Mouse (Mus musculus) kidney, adult 8-10 months (tissue): ENCODE measurements around the gene Zfp12.
"Not testable (repeated sequence)": the region's sequence is repeated elsewhere in the genome, so short reads cannot be mapped to it uniquely, and the experiment has no call there.

ENCODE experiments used
- DNase-seq, 2 experiments: peaks; one replicate each; pipeline ENCODE4 v3.0.0; 2022

Gene Zfp12

DNA sequence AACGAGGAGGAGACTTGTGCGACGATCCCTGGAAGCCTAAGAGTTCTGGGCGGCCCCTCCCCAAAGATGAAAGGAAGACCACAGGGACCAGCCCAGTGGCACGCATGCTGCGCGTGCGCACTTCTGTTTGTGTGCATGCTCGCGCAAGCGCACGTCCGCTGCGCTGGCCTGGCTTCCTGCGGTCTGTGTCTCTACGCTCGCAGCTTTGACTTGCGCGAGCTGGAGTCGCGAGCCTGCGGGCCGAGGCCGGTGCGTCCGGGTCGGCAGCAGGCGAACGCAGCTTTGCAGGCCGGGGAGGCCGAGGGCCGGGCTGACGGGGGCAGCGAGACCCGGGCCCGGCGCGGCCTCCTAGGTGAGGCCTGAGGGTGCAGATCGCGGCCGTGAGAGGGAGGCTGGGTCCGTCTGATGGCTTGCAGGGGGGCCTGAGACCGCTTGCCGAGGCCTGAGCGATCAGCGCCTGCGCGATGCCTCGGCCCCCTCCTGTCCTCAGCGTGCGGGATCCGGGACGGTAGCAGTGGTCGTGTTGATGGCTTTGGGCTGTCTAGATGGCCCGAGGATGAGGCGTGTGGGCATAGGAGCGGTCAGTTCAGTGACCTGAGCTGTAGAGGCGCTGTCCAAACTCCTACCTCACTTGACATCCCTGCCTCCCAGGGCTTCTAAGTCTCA, at the start of gene Zfp12:
TSS of gene Zfp12 (plus strand) at position 136 of the 666 bp plus-strand sequence.
- peak; percentile 95 for DNase-seq

DNA sequence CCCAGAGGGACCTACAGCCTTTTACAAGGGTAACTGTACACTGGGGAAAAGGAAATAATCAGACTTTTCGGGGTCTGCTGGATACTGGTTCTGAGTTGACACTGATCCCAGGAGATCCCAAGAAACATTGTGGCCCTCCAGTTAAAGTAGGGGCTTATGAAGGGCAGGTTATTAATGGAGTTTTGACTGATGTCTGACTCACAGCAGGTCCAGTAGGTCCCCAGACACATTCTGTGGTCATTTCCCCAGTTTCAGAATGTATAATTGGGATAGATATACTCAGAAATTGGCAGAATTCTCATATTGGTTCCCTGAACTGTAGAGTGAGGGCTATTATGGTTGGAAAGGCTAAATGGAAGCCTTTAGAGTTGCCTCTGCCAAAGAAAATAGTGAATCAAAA, 46.9 kb upstream of the Zfp12 start:
- not testable (repeated sequence) for DNase-seq

DNA sequence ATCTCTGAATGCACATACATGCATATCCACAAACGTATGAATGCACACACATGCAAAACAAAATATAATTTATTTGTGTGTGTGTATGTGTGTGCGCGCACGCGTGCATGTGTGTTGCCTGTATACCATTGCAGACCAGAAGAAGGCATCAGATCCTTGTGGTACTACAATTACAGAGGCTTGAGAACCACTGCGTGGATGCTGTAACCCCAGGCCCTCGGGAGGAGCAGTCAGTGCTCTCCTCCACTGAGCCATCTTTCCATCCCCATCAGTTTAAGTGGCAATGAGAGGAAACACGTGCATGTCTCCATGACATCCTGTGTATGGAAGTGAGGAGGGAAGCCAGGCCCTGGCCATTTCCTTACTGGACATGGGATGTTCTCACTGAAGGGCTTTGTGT, 42.2 kb upstream of the Zfp12 start:
- no peak for DNase-seq

DNA sequence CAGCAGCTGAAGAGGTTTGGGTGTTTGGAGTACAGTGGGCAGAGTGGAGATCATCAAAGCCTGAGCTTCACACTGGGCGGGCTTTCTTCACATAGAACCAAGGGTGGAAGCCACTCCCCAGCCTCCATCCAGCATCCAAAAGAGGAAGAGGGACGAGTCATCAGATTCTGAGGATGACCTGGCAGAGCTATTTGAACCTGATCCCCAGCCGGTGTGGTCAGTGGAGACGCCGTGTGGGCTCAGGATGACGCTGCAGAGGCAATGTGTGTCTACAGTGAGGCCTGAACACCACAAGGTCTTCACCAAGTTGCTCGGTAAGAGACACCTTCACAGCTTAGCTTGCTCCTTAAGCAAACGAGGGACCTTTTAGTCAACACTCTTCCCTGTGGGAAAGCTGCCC, 40.2 kb upstream of the Zfp12 start:
- not testable (repeated sequence) for DNase-seq

DNA sequence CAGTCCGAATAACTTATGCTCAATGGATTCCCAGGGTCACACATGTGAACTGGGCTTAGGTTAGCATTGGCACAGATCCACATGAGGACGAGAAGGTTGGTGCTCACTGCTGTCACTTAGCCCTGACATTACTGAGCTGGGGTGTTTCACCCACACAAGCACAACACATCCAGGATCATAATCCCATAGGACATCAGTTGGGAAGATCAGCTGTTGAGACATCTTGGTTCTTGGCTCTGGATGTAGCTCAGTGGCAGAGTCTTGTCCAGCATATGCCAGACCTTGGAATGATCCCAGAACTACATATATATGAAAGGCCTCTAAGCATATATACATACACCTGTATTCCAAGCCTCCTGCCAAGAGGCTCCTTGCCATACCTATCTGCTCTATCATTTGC, 39.8 kb upstream of the Zfp12 start:
- DNase-seq = no peak

DNA sequence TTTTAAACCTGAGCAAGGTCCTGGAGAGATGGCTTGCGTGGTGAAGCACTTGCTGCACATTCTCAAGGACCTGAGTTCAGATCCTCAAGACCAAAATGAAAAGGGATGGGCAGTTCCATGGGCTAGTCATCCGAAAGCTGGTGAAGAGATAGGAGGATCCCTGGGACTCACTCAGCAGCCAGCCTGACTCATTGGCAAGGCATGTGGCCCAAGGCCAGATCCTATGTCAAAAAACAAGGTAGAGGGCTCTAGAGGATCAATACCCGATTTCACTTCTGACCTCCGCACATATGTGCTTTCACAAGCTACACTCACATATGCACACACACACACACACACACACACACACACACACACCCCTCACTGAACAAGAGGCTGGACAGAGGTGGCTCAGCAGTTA, 38.5 kb upstream of the Zfp12 start:
- no peak for DNase-seq

DNA sequence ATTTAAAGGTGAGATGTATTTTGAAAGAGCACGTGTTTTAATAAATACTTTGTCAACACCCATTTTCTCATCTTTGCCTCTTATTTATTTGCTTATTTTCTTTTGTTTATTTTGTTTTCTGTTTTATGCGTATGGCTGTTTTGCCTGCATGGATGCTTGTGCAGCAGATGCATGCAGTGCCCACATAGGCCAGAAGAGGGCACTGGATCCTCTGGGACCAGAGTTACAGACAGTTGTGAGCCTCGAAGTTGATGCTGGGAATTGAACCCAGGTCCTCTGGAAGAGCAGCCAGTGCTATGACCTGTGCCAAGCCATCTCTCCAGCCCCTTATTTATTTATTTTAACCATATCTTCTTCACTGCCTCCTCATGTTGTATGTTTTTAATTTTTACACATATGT, 29.9 kb upstream of the Zfp12 start:
- no peak for DNase-seq

DNA sequence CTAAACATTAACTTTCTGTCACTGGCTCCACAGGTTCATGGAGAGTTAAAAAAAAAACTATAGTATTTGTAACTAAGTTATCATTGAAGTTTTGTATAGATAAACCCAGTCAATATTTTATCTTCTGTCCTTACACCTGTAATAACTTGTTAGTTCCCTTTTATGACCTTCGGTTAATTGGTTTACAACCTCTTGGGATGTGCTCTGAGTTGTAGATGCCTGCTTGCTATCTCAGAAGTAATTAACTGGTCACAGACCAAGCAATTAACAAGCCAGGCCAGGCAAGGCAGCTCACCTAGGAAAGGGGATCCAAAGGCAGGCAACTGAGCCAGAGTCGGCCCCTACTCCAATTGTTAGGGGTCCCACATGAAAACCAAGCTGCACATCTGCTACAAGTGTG, 21.1 kb upstream of the Zfp12 start:
- DNase-seq = no peak

DNA sequence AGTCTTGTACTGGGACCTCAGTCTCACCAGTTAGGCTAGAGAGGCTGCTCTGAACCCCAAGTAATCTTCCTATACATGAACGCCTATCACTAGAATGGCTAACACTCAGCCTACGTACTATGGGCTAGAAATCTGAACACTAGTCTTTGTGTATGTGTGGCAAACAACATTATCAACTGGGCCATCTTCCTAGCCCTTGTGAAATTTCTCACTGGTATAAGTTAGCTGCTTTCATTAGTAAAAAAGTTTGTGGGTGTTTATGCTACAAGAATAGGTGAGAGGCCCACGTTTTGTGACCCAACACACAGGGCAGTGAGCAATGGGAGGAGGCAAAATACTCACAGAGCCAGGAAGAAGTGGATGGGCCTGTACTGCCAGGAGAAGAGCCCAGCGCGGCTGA, 14.0 kb upstream of the Zfp12 start:
- no peak for DNase-seq

DNA sequence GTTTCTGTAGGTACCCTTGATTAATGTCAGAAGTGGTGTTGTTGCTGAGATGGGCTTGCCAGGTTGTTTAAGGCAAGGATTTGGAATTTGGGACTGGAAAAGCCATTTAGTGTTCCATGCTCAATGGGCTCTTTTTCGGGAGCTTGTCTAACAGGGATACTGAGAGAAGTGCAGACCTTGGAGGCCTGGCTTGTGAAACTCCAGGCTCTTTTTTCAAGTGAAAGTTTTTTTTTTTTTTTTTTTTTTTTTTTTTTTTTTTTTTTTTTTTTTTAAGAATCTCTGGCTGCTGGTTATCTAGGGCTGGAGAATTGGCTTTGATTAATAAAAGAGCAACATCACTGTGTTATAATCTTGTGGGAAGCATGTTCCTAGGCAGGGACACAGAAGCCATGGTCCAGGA, 12.7 kb upstream of the Zfp12 start:
- no peak for DNase-seq

DNA sequence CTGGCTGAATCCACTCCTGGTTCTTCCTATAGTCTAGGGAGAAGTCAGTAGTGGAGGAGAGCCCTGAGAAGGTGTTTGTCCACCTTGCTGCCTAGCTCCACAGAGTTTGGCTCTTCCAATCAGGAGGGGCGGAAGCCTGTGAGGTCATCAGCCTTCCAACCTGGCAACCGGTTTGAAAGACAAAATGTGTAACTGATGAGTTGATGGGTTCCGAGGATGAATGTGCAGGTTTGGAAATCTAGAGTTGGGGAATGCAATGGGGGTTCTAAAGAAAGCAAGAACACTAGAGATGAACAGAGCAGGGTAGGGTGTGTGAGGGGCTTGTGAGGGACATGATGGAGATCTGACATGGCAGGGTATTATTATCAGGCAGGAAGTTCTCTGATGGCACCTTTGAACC, 8.2 kb upstream of the Zfp12 start, which contains the start of gene Spdye4a:
TSS of gene Spdye4a (minus strand) at position 101 of the 400 bp plus-strand sequence.
- no peak for DNase-seq

DNA sequence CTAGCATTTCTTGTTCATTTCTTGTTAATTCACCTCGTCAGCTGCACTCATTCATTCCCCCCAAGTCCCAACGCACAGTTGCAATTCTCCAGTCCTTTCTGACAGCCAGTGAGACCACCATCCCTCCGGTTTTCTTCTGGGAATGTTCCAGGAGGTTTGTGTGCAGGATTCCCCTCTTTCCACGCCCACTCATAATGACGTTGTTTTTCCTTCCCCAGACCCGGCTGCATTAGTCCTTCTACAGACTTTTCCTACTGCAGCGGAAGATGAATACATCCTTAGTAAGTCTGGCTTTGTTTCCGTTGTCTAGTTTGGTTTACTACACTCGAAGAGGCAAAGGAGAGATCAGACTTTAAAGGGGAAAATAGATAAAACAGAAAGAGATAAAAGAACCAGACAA, 1.1 kb downstream of the Zfp12 start:
- DNase-seq = no peak

DNA sequence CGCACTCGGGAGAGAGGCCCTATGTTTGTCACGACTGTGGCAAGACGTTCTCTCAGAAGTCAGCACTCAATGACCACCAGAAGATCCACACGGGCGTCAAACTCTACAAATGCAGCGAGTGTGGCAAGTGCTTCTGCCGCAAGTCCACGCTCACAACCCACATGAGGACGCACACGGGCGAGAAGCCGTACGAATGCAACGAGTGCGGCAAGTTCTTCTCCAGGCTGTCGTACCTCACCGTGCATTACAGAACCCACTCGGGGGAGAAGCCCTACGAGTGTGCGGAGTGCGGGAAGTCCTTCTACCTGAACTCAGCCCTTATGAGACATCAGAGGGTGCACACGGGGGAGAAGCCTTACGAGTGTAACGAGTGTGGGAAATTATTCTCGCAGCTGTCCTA, 10.0 kb downstream of the Zfp12 start:
- DNase-seq = no peak

DNA sequence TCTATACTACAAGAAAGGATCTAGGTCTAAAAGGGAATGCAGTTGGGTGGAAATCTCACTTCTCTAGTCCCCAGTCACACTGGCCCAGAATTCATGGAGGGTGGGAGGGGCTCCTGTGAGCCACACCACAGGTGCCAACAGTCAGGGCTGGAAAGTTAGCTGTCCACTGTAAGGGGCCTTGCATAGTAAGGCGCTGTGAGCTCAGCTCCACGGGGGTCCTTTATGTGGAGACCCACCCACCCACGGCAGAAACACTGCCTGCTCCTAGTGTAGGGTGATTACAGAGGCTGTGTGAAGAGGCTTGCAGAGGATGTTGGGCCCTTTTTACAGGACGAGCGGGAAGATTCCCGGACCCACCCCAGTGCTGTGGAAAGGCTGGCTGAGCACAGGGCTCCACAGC, 17.1 kb downstream of the Zfp12 start:
- no peak for DNase-seq

DNA sequence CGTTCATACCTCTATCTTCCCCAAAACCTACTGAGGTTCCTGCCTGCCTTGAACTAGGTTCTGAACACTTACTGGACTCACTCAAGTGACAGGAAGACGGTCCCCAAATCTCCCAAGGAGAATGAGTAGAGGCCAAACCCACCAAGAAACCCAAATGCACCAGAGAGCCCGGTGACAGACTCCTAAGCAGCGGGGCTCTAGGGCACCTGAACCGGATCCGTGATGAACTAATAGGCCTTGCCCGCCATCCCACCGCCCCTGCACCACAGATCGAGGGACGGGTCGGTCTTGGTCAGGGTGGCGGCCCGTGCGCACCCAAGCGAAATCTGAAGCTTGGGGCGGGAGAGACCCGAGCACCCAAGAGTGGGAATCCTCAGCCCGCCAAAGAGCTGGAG, 17.8 kb downstream of the Zfp12 start:
- DNase-seq = no peak

DNA sequence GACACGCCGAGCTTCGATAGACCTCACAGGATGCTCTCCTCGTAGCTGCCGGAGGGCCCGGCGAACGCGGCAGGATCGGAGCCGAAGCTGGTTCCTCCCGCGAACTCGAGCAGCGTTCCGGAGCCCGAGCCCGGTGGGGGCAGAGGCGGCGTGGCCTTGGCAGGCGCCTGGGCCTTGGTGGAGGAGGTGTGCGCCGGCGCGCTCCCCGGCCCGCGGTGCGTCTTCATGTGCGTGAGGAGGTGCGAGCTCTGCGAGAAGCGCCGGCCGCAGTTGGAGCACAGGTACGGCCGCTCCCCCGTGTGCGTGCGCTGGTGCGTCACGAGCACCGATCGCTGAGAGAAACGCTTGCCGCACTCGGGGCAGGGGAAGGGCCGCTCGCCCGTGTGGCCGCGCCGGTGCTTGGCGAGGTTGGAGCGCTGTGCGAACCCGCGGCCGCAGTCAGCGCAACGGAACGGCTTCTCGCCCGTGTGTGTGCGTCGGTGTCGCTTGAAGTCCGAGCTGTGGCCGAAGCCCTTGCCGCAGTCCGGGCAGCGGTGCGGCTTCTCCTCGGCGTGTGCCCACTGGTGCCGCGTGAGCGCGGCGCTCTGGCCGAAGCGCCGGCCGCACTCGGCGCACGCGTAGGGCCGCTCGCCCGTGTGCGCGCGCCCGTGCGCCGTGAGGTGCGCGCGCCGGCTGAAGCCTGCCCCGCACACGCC, 18.4 kb downstream of the Zfp12 start:
- no peak for DNase-seq

DNA sequence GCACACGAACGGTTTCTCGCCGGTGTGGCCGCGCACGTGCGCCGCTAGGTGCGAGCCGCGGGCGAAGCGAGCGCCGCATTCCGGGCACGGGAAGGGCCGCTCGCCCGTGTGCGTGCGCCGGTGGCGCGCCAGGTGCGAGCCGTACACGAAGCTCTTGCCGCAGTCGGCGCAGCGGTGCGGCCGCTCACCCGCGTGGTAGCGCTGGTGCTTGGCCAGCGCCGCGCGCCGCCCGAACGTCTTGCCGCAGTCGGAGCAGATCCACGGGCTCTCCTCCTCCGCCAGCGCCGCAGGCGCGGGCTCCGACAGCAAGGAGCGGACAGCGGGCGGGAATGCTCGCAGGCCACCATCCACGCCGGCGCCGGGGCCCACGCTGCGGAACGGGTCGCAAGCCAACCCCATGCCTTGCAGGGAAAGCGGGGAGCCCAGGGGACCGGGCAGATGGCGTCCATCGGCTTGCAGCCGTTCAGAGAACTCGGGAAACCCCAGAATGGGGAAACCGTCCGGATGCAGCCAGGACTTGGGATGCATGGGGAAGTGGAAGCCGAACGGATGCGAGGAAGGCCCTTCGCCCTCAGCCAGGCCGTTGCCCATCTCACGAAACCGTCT, 19.0 kb downstream of the Zfp12 start:
- no peak for DNase-seq

DNA sequence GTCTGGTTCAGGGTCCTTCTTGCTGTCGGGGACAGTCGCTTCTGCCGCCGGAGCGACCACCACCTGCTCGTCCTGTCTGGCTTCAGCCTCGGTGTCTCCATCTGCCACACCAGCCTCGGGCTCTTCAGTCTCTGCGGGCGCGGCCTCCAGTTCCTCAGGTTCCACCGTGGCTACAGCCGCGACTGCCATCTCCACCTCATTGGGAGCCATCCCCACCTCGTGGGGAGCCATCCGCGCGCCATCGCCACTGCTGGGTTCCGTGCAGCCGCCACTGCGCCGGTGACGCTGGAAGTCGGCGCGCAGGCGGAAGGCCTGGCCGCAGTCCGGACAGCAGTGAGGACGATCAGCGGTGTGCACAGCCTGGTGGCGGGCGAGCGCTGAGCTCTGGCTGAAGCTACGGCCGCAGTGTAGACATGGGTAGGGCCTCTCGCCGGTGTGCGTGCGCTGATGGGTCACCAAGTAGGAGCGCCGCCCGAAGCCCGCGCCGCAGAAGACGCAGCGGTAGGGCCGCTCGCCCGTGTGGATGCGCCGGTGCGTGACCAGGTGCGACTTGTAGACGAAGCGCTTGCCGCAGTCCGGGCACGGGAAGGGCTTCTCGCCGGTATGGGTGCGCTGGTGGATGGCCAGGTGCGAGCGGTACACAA, 19.6 kb downstream of the Zfp12 start:
- DNase-seq = no peak

DNA sequence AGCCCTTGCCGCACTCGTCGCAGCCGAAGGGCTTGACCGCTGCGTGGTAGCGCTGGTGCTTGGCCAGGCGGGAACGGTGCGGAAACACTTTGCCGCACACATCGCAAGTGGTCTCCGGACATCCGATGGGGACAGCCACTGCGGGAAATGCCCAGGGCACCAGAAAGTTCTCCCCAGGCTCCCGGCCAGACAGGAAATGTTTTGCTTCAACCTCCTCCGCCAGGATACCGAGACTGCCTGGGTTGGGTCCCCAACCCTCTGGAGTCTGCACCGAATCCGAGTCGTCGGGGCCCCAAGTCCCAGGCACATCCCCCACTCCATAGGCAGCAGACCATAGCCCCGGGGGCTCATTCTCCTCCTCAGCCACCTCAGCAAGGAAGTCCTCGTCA, 20.2 kb downstream of the Zfp12 start:
- no peak for DNase-seq

DNA sequence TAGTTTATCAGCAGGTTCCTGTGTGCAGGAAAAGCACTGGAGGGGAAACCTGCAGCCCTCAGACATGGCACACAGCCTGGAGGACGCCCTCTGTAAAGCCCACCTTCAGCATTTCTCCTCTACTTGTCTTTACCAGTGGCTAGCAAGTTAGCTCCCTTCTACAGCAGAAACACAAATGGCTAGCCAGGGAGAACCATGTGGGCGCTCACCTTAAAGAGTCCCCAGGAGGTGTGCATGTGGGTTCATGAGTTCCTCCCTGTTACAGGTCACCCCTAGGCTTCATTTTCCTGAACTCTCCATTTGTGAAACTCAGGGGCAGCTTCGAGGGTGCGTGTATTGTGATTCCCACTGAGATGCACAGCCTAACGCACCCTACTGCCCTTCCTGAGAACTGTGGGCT, 20.8 kb downstream of the Zfp12 start:
- no peak for DNase-seq

DNA sequence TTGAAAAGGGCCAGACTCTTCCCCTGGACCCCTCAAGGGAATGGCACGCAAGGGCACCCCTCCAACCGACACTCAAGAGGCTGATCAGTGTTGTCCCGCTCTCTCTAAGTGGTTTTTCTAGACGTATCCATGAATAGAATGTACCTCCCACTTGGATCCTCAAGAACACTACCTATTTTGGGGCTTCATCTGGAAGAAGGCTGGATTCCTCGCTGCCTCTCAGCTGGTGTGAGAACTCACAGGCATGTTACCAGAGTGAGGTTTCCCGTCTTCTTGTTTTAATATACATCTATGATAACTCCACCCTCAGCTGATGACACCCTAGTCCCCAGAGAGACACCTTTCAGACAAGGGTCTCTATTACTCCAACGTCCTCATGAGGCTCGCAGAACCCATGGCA, 26.7 kb downstream of the Zfp12 start:
- DNase-seq = no peak

DNA sequence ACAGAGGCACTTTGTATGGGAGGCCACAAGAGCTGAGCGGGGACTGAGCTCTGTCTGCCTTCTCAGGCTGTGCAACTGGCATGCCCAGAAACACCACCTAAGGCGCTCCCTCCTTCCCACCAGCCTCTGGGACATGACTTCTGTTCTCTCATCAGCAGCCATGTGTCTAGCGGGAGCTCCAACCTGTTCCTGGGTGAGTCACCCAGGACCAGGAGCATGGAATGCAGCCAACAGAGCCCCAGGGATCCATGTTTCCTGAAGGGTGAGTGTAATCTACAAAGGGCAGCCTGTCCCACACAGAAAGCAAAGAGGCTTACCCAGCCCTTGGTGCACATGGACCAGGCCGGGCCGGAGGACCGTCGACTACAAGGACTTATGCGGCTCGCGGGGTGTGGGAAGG, 29.7 kb downstream of the Zfp12 start:
- no peak for DNase-seq

DNA sequence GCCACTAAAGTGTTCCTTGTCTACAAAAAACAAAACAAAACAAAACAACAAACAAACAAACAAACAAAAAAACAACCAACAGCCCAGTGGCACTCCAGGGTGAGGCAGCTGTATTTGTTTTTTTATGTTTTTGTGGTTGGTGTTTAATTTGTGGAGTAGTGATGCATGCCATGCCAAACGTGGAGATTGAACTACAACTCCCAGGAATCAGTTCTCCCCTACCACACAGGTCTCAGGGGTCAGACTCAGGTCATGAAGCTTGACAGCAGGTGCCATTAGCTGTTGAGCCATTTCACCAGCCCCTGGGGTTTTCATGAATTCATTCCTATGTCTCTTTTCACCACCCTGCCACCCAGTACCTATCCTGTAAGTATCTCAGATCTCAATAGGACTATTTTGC, 30.4 kb downstream of the Zfp12 start:
- DNase-seq = no peak

DNA sequence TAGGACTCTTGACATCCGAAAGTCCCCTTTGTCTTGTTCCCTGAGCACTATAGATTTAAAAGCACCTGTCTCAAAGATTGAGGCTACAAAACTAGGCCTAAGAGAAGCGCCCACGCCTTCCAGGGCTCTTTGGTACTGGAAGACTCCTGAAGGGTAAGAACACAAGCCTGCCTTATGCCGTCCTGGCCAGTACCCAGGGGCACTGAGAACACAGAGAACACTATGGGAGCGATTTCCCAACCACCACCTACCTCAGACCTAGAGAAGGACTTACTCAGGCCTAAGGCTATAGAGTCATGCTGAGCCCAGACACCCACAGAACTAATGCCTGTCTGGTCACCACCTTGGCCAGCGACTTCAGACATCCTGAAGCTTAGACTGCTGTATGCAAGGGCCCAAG, 31.8 kb downstream of the Zfp12 start:
- DNase-seq = no peak
